Mouse (Mus musculus) cerebellum, adult 9-11 months (tissue): ENCODE data around the gene Mdh1.

Source experiments
- DNase-seq: peaks from one replicate; pipeline ENCODE4 v3.0.0; 2022

Gene Mdh1

GRCm38 (mm10) chr11:21571700-21572381 lies at the start of gene Mdh1, which contains the start of gene Wdpcp:
Gene Mdh1 (minus strand): TSS chr11:21572367.
Gene Wdpcp (plus strand): TSS chr11:21572235.
- peak; percentile 99 for DNase-seq

GRCm38 (mm10) chr11:21615915-21616314 lies 43.7 kb upstream of the Mdh1 start:
- no peak for DNase-seq

GRCm38 (mm10) chr11:21602497-21602896 lies 30.3 kb upstream of the Mdh1 start:
- no peak for DNase-seq

GRCm38 (mm10) chr11:21583286-21583685 lies 11.1 kb upstream of the Mdh1 start:
- no peak for DNase-seq

GRCm38 (mm10) chr11:21581472-21581871 lies 9.3 kb upstream of the Mdh1 start:
- no peak for DNase-seq

- DNase-seq, result peak; percentile 60
Measured at GRCm38 (mm10) chr11:21570973-21571372, 1.2 kb downstream of the Mdh1 start.

- DNase-seq, result peak; percentile 17
Measured at GRCm38 (mm10) chr11:21570109-21570474, 2.1 kb downstream of the Mdh1 start.

GRCm38 (mm10) chr11:21569456-21570108 lies 2.6 kb downstream of the Mdh1 start:
- DNase-seq, result peak; percentile 67

GRCm38 (mm10) chr11:21569002-21569401 lies 3.2 kb downstream of the Mdh1 start:
- DNase-seq, result no peak

GRCm38 (mm10) chr11:21567733-21568132 lies 4.4 kb downstream of the Mdh1 start:
- no peak for DNase-seq

GRCm38 (mm10) chr11:21566934-21567333 lies 5.2 kb downstream of the Mdh1 start:
- DNase-seq, result no peak

GRCm38 (mm10) chr11:21564681-21565405 lies 7.3 kb downstream of the Mdh1 start:
- no peak for DNase-seq

- DNase-seq, result no peak
Measured at GRCm38 (mm10) chr11:21563617-21564325, 8.4 kb downstream of the Mdh1 start.

GRCm38 (mm10) chr11:21561347-21561746 lies 10.8 kb downstream of the Mdh1 start:
- DNase-seq, result no peak

GRCm38 (mm10) chr11:21559727-21560126 lies 12.4 kb downstream of the Mdh1 start:
- no peak for DNase-seq

- no peak for DNase-seq
Measured at GRCm38 (mm10) chr11:21552049-21552448, 20.1 kb downstream of the Mdh1 start.

GRCm38 (mm10) chr11:21550222-21551173 lies 21.7 kb downstream of the Mdh1 start:
- DNase-seq, result no peak

- no peak for DNase-seq
Measured at GRCm38 (mm10) chr11:21549754-21550153, 22.4 kb downstream of the Mdh1 start.

GRCm38 (mm10) chr11:21549052-21549451 lies 23.1 kb downstream of the Mdh1 start:
- DNase-seq, result no peak

- DNase-seq, result no peak
Measured at GRCm38 (mm10) chr11:21547518-21547917, 24.6 kb downstream of the Mdh1 start.

GRCm38 (mm10) chr11:21546671-21547070 lies 25.5 kb downstream of the Mdh1 start:
- no peak for DNase-seq

GRCm38 (mm10) chr11:21545951-21546350 lies 26.2 kb downstream of the Mdh1 start:
- DNase-seq, result no peak
